29 mouse cellular contexts compared by ENCODE assay signal in the genomic region with DNA sequence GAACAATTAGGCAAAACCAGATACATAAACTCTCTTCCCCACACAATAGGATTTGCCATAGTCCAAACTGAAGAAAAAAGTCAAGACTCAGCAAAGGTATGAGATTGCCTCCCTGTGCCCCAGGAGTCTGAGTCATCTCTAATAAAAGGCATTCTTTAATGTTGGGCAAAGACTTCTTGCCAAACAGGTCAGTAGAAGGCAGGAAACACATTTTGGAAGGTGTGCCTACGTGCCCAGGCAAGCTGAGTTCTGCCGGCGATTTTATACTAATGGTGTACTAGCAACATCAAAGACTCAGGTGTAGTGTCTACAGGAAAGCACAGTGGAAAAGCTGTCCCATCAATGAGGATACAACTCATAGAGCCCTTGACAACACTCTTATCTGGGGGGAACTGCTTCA.
DNase-seq lines count a peak whose midpoint lies in the region; ATAC-seq and TF ChIP-seq lines count a peak whose summit lies in the region.
"Had no signal": no experiment of that assay in that cellular context is flagged by ENCODE, and none has a peak within 500 bp of the region (broad histone marks: within the 10 kb centered on the region; RNA-seq: fewer than 3 reads in every experiment).

No protein-coding gene starts in this region.

- no peak overlapping the region for H3K4me3 ChIP-seq in lung, postnatal 0 days (ENCODE audit: low read depth, low read length)
- no peak overlapping the region for H3K4me3 ChIP-seq in lung, adult 2 months (replicated peaks; ENCODE audit: extremely low read depth, low read depth, low read length)
- no peak overlapping the region for H3K4me3 ChIP-seq in kidney, embryonic 16.5 days (ENCODE audit: low read length)
- H3K4me3 ChIP-seq: embryonic facial prominence, embryonic 12.5 days; gastrocnemius, adult 2 months; hindbrain, embryonic 10.5 days; hindbrain, embryonic 15.5 days; liver, embryonic 15.5 days; megakaryocyte, embryonic 14.5 days; midbrain, embryonic 13.5 days; stomach, embryonic 15.5 days had no signal

- no peak overlapping the region for H3K9ac ChIP-seq in lung, postnatal 0 days (replicated peaks; ENCODE audit: low read depth)
- H3K9ac ChIP-seq in kidney, embryonic 16.5 days (replicated peaks; ENCODE audit: low read length): no peak overlapping the region
- H3K9ac ChIP-seq: embryonic facial prominence, embryonic 12.5 days; hindbrain, embryonic 15.5 days; liver, embryonic 15.5 days; midbrain, embryonic 13.5 days; stomach, embryonic 15.5 days had no signal

- no peaks in the 10 kb centered on the region for H3K27me3 ChIP-seq in lung, postnatal 0 days (replicated peaks; ENCODE audit: insufficient read depth, low read length)
- H3K27me3 ChIP-seq in kidney, embryonic 16.5 days (ENCODE audit: insufficient read depth, low read length): no peaks in the 10 kb centered on the region
- H3K27me3 ChIP-seq: embryonic facial prominence, embryonic 12.5 days; hindbrain, embryonic 15.5 days; liver, embryonic 15.5 days; megakaryocyte, embryonic 14.5 days; midbrain, embryonic 13.5 days; stomach, embryonic 15.5 days had no signal

- H3K27ac ChIP-seq in lung, postnatal 0 days (ENCODE audit: low read length): no peak overlapping the region
- H3K27ac ChIP-seq in kidney, embryonic 16.5 days (ENCODE audit: low read length): no peak overlapping the region
- H3K27ac ChIP-seq: embryonic facial prominence, embryonic 12.5 days; gastrocnemius, adult 2 months; hindbrain, embryonic 10.5 days; hindbrain, embryonic 15.5 days; liver, embryonic 15.5 days; midbrain, embryonic 13.5 days; stomach, embryonic 15.5 days had no signal

- H3K36me3 ChIP-seq in lung, postnatal 0 days (ENCODE audit: insufficient read depth, low read length): no peaks in the 10 kb centered on the region
- no peaks in the 10 kb centered on the region for H3K36me3 ChIP-seq in kidney, embryonic 16.5 days (ENCODE audit: insufficient read depth, low read length)
- H3K36me3 ChIP-seq: embryonic facial prominence, embryonic 12.5 days; hindbrain, embryonic 10.5 days; hindbrain, embryonic 15.5 days; liver, embryonic 15.5 days; midbrain, embryonic 13.5 days; stomach, embryonic 15.5 days had no signal

- peak; percentile 25 for DNase-seq in lung, postnatal 0 days (ENCODE audit: low spot score)
- no peak for DNase-seq in lung, adult 2 months
- DNase-seq in fat pad, adult 2 months (ENCODE audit: extremely low read depth, low read depth, low spot score): peak; percentile 81
- DNase-seq in urinary bladder, adult 2 months (ENCODE audit: low spot score): peak; percentile 38
- no peak for DNase-seq in cerebellum, postnatal 14 days
- DNase-seq in kidney, postnatal 25 days: no peak
- DNase-seq: adrenal gland, adult 8-10 months; B cell, adult 2 months; cerebellum, postnatal 25 days; gastrocnemius, adult 2 months; gastrocnemius, postnatal 36 days; heart, postnatal 14 days; kidney, adult 11 months; kidney, postnatal 4 days; left cerebral cortex, postnatal 4 days; lung, postnatal 4 days; right cerebral cortex, postnatal 14 days; thymus, adult 18-20 months; thymus, postnatal 36 days had no signal

- H3K9me3 ChIP-seq in lung, postnatal 0 days (ENCODE audit: low read length): no peaks in the 10 kb centered on the region
- no peaks in the 10 kb centered on the region for H3K9me3 ChIP-seq in kidney, embryonic 16.5 days (ENCODE audit: low read length)
- H3K9me3 ChIP-seq: embryonic facial prominence, embryonic 12.5 days; hindbrain, embryonic 15.5 days; liver, embryonic 15.5 days; midbrain, embryonic 13.5 days; stomach, embryonic 15.5 days had no signal

- no peak overlapping the region for H3K4me2 ChIP-seq in lung, postnatal 0 days (replicated peaks; ENCODE audit: low read depth, low read length)
- no peak overlapping the region for H3K4me2 ChIP-seq in kidney, embryonic 16.5 days (replicated peaks; ENCODE audit: low read depth, low read length)
- H3K4me2 ChIP-seq: embryonic facial prominence, embryonic 12.5 days; hindbrain, embryonic 15.5 days; liver, embryonic 15.5 days; midbrain, embryonic 13.5 days; stomach, embryonic 15.5 days had no signal

- ATAC-seq in lung, postnatal 0 days: no peak
- no peak for ATAC-seq in kidney, embryonic 16.5 days (ENCODE audit: low FRiP score, low TSS enrichment)
- ATAC-seq: forebrain, embryonic 16.5 days; inflammation-experienced regulatory T-cells, adult 6 months; midbrain, embryonic 13.5 days had no signal

- no peak for TF ChIP-seq CTCF in lung, postnatal 0 days (IDR thresholded peaks at IDR 0.05)
- no peak for TF ChIP-seq CTCF in lung, adult 2 months (IDR thresholded peaks at IDR 0.05; ENCODE audit: insufficient read depth, low read length)

- no peak for TF ChIP-seq EP300 in lung, postnatal 0 days (IDR thresholded peaks at IDR 0.05)

- no peak for TF ChIP-seq POLR2A in lung, adult 2 months (IDR thresholded peaks at IDR 0.05; ENCODE audit: borderline replicate concordance, extremely low read depth, low read depth, low read length)

- 63% methylated on average over 3 of the region's 3 CpGs for WGBS in lung, postnatal 0 days
- WGBS in lung, adult 2 months: 62% methylated on average over 3 of the region's 3 CpGs
- 74% methylated on average over 3 of the region's 3 CpGs for WGBS in kidney, embryonic 16.5 days

- H3K4me1 ChIP-seq in lung, postnatal 0 days (ENCODE audit: insufficient read depth, low read depth, low read length): no peaks in the 10 kb centered on the region
- no peaks in the 10 kb centered on the region for H3K4me1 ChIP-seq in lung, adult 2 months (ENCODE audit: control insufficient read depth, insufficient read depth, low read length)
- no peaks in the 10 kb centered on the region for H3K4me1 ChIP-seq in kidney, embryonic 16.5 days (ENCODE audit: insufficient read depth, low read length)
- H3K4me1 ChIP-seq: embryonic facial prominence, embryonic 12.5 days; hindbrain, embryonic 10.5 days; hindbrain, embryonic 15.5 days; liver, embryonic 15.5 days; midbrain, embryonic 13.5 days; stomach, embryonic 15.5 days had no signal

Comparison
In these comparisons a context has a peak if more than half of its experiments do, and no peak if none do; other contexts are left out.
1. DNase-seq: peak in lung, postnatal 0 days (single experiment), fat pad, adult 2 months (single experiment) and urinary bladder, adult 2 months (single experiment); none in lung, adult 2 months (single experiment), cerebellum, postnatal 14 days (0 of 2) and kidney, postnatal 25 days (0 of 2).